Mouse (Mus musculus) ovary, postnatal 36 days (tissue): ENCODE results near the gene Aff4.
"Not testable (repeated sequence)": the region's sequence is repeated elsewhere in the genome, so short reads cannot be mapped to it uniquely, and the experiment has no call there.

ENCODE experiments used
- DNase-seq: peaks from one replicate; pipeline ENCODE4 v3.0.0; 2022; ENCODE audit warnings: low spot score, mixed read lengths

The Aff4 gene

GRCm38 (mm10) chr11:53337684-53338083 lies 12.9 kb upstream of the Aff4 start:
- no peak for DNase-seq

GRCm38 (mm10) chr11:53341019-53341418 lies 9.6 kb upstream of the Aff4 start:
- not testable (repeated sequence) for DNase-seq

GRCm38 (mm10) chr11:53342711-53343110 lies 7.9 kb upstream of the Aff4 start:
- no peak for DNase-seq

DNA sequence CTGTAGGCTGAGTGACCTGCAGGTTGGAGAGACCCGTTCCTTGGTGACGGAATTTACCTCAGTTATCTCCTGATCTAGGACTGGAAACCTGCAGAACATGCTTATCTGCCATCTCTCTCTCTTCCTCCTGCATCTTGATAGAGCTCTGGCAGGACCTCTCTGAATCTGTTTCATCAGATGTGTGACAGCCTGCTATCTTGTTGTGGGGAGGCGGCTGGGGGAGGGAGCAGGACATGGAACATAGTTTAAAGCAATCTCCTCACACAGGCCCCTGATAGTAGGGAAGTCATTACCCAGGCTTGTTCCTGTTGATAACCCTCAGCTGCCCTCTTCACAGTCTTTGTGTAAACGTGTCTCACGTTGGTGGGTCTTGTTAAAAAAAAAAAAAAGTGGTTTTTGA lies 5.3 kb upstream of the Aff4 start:
- DNase-seq = no peak

DNA sequence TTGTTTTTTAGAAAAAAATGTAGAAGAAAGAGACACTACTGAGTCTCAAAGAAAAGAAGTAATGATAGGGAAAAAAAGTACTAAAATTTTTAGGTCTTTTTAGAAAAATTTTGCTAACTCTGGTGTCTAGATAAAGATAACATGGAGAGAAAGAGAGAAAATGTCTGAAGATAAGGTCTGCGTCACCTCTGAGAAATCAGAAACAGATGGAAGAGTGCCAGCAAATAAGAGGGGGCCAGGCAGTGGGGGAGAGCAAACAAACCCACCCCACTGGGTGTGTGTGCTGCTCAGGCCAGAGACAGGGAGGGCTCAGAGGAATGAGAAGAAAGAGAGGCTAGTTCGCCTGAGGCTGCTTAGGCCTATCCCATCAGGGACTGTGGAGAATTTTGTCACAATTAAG lies 4.9 kb upstream of the Aff4 start:
- DNase-seq = no peak

DNA sequence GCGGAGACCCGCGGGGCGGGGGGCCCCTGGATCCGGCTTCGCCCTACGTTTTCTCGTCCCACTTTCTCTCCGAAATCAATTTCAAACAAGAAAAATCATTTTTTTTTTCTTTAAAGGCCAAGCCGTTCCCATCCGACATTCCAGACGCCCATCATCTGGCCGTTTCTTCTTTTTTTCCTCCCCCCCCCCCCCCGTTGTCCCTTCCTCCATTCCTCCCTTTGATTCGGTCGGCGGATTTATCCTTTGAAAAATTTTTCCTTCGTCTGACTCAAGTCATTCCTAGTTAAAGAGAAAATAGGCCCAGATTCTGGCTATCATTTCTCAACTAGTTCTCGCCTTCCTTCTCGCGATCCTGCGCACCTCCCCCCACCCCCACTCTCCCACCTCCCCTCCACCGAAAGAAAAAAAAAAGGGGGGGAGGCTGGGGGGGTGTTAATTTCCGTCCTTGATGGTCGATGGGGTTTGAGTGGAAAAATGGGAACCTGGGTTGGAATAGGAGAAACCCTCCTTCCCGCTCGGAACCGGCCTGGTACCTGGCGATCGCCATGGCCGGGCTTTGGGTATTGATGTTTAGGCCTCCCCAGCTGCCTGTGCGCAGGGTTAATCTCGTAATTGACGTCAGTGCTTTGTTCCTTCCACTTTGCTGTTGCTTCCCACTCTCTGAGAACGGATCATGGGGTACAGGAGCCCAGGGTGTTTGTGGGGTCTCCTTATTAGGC lies 750 bp downstream of the Aff4 start:
- peak; percentile 52 for DNase-seq

- no peak for DNase-seq
Observed at GRCm38 (mm10) chr11:53351943-53352590, 1.4 kb downstream of the Aff4 start.

- no peak for DNase-seq
Observed at GRCm38 (mm10) chr11:53358504-53359155, 8.0 kb downstream of the Aff4 start.

DNA sequence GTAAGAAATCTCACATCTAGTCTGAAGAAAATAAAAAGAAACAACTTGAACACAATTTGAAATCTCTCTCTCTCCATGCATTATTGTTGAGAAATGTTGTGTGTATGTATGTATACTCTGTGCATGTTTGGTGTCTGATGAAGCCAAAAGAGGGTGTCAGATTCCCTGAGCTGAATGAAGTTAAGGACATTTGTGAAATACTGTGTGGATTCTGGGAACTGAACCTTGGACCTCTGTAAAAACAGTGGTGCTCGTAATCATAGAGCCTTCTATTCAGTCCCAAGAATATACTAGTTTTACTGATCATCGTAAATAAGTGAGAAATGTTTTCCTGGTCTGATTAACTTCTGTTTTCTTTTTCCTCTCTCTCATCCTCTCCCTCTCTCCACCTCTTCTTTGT lies 16.4 kb downstream of the Aff4 start:
- DNase-seq = no peak

GRCm38 (mm10) chr11:53378918-53379317 lies 28.3 kb downstream of the Aff4 start:
- no peak for DNase-seq

DNA sequence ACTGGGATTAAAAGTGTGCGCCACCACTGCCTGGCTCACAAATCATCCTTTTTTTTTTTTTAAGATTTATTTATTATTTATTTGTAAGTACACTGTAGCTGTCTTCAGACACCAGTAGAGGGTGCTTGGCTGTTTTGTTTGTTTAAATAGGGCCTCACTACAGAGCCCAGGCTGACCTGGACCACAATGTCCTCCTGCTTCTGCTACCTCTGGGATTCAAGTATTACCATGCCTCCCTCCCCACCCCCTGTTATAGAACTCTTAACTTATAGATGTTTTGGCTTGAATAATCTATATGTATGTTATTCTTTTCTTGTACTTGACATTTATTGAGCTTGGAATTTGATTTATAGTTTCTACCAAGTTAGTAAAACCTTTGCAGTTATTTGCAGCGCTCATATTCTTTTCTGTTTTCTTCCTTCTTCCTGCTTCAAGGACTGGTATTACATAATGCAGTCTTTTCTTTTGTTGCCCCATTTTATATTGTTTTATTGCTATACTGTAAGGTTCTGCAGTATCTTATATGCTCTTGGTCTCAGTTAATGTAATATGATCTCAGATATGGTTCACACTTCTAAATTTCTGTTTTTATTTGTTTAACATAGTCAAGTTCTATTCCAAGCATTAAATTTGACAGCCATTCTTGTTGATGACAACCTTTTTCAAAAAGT lies 33.3 kb downstream of the Aff4 start:
- DNase-seq = no peak

- DNase-seq = no peak
Observed at GRCm38 (mm10) chr11:53393856-53394255, 43.2 kb downstream of the Aff4 start.

DNA sequence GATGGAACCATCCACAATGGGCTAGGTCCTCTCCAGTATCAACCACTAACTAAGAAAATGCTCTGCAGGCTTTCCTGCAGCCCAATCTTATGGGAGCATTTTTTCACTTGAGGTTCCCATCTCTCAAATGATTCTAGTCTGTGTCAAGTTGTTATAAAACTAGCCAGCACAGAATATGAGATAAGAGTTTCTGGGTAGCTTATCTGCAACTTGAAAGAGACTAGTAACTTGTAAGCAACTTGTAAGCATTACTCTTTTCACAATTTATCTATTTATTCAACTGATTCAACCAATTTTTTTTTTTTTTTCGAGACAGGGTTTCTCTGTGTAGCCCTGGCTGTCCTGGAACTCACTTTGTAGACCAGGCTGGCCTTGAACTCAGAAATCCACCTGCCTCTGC lies 53.0 kb downstream of the Aff4 start:
- DNase-seq = no peak

GRCm38 (mm10) chr11:53411738-53412137 lies 61.1 kb downstream of the Aff4 start:
- no peak for DNase-seq

DNA sequence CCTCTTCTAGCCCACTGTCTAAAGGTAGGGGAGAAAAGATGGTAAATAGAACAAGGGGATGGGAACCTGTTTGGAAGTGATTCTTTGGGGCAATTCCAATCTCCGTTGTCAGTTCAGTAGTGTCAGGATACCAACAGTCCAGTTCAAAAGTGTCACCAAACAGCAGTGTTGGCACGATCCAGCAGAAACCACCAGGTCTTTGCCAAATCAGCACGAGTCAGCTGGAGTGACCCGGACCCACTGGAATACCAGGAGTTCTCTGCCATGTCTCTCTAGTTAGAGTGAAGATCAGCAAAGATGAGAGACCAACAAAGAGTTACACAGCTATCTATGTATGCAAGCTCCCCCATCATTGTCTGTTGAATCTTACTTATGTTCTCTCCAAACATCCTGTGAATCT lies 63.2 kb downstream of the Aff4 start:
- no peak for DNase-seq

GRCm38 (mm10) chr11:53418048-53418447 lies 67.4 kb downstream of the Aff4 start:
- DNase-seq = no peak

- no peak for DNase-seq
Observed at GRCm38 (mm10) chr11:53423036-53423435, 72.4 kb downstream of the Aff4 start, which contains the start of gene Leap2. TSS of gene Leap2 (minus strand) at chr11:53423170.

DNA sequence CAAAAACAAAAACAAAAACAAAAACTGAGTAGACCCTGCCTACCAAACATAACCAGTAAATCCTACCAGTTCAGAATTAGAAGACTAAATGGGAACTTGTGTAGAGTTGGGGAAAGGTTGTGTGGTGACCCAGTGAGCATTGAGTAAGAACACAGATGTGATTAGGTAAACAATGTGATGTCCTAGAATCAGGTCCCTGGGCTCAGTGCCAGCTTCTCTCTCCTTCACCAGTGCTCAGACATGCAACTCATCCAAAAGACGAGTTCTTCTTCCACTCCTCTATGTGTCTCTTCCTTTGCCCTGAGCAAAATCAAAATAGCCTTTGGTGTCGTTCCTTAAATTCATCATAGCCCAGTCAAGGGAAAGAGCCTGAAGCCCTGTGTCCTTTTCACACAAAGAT lies 74.2 kb downstream of the Aff4 start:
- DNase-seq = no peak

- no peak for DNase-seq
Observed at GRCm38 (mm10) chr11:53425251-53425650, 74.6 kb downstream of the Aff4 start.

- no peak for DNase-seq
Observed at GRCm38 (mm10) chr11:53425711-53426255, 75.2 kb downstream of the Aff4 start.

DNA sequence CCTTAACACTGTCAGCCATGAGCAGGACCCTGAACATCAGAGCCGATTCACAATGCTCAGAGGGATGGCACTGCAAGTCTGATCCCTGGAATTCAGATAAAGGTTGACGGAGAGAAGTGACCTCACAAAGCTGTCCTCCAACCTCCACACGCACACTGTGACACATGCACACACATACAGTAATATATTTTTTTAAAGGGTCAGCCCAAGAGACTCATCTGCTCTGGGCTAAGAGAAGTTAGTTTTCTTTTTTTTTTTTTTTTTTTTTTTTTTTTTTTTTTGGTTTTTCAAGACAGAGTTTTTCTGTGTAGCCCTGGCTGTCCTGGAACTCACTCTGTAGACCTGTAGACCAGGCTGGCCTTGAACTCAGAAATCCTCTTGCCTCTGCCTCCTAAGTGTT lies 76.3 kb downstream of the Aff4 start:
- DNase-seq = not testable (repeated sequence)

- DNase-seq = no peak
Observed at GRCm38 (mm10) chr11:53427993-53428715, 77.5 kb downstream of the Aff4 start.
